Mouse (Mus musculus) left cerebral cortex, postnatal 4 days (tissue): ENCODE data around the gene Apba3. TPM values are rescaled to one million over a fixed set of nuclear protein-coding genes. Genes with fewer than 3 reads are reported as not detected.
A peak's percentile ranks its signal among the peaks of the same experiment; 100 is the strongest.

Source experiments
- DNase-seq: peaks from one replicate; pipeline ENCODE4 v3.0.0-alpha.2; 2022
- intact Hi-C: fragments of 180-260 bp; cut with DNase I; formaldehyde crosslinking; loops from one replicate; pipeline ENCODE4 v1.15.1; 2025
- total RNA-seq, 2 experiments: library from RNA; stranded (reverse); gene quantifications; 2 replicates each; pipeline ENCODE4 v1.2.3; 2021

Apba3 gene
- total RNA-seq, 2 experiments from 2014 or later = 22.6 to 28.2 TPM

- intact Hi-C loops = no loop called here
- DNase-seq = no peak
Observed at GRCm38 (mm10) chr10:81249442-81249841, 17.3 kb upstream of the Apba3 start.

GRCm38 (mm10) chr10:81252424-81253419 is 14.0 kb upstream of the Apba3 start, which contains the start of gene Matk:
Gene Matk, plus strand, starts transcription at chr10:81252935.
- DNase-seq = peak; percentile 71
- intact Hi-C loops = no loop called here

- intact Hi-C loops = no loop called here
- DNase-seq = no peak
Observed at GRCm38 (mm10) chr10:81254886-81255285, 11.9 kb upstream of the Apba3 start.

- intact Hi-C loops = no loop called here
- no peak for DNase-seq
Observed at GRCm38 (mm10) chr10:81257158-81258039, 9.4 kb upstream of the Apba3 start.

- intact Hi-C loops = no loop called here
- peak; percentile 44 for DNase-seq
Observed at GRCm38 (mm10) chr10:81259225-81259884, 7.4 kb upstream of the Apba3 start.

- intact Hi-C loops = no loop called here
- DNase-seq = no peak
Observed at GRCm38 (mm10) chr10:81261025-81261424, 5.7 kb upstream of the Apba3 start.

GRCm38 (mm10) chr10:81265540-81265939 is 1.2 kb upstream of the Apba3 start:
- no peak for DNase-seq
- intact Hi-C loops = no loop called here

- peak; percentile 75 for DNase-seq
- intact Hi-C loops = no loop called here
Observed at GRCm38 (mm10) chr10:81268056-81268455, 1.3 kb downstream of the Apba3 start.

GRCm38 (mm10) chr10:81268643-81269412 is 2.1 kb downstream of the Apba3 start:
- DNase-seq = no peak
- intact Hi-C loops = no loop called here

GRCm38 (mm10) chr10:81272356-81272755 is 5.6 kb downstream of the Apba3 start:
- intact Hi-C loops = no loop called here
- DNase-seq = no peak

GRCm38 (mm10) chr10:81273842-81274241 is 7.1 kb downstream of the Apba3 start:
- no peak for DNase-seq
- intact Hi-C loops = no loop called here

GRCm38 (mm10) chr10:81277676-81278075 is 10.9 kb downstream of the Apba3 start:
- intact Hi-C loops = no loop called here
- peak; percentile 70 for DNase-seq

- intact Hi-C loops = no loop called here
- DNase-seq = no peak
Observed at GRCm38 (mm10) chr10:81279496-81279895, 12.7 kb downstream of the Apba3 start.

GRCm38 (mm10) chr10:81284189-81284588 is 17.4 kb downstream of the Apba3 start:
- intact Hi-C loops = loop anchor here (10.0 kb wide), 1 partner anchor 171 kb away; the partner anchor contains the start of gene Nfic

GRCm38 (mm10) chr10:81284719-81285118 is 18.0 kb downstream of the Apba3 start:
- intact Hi-C loops = loop anchor here (5.0 to 10.0 kb wide), 2 partner anchors 68 to 170 kb away; partner anchors contain the start of genes Hmg20b and Nfic

More at GRCm38 (mm10) chr10:81284189-81284588, 17.4 kb downstream of the Apba3 start:
- DNase-seq = no peak

GRCm38 (mm10) chr10:81285694-81286450 is 19.1 kb downstream of the Apba3 start:
- intact Hi-C loops = loop anchor here (5.0 to 10.0 kb wide), 2 partner anchors 66 to 169 kb away; partner anchors contain the start of genes Hmg20b and Nfic

More at GRCm38 (mm10) chr10:81284719-81285118, 18.0 kb downstream of the Apba3 start:
- DNase-seq = no peak

GRCm38 (mm10) chr10:81286586-81286985 is 19.8 kb downstream of the Apba3 start:
- intact Hi-C loops = loop anchor here (5.0 to 10.0 kb wide), 2 partner anchors 66 to 168 kb away; partner anchors contain the start of genes Hmg20b and Nfic

More at GRCm38 (mm10) chr10:81285694-81286450, 19.1 kb downstream of the Apba3 start:
- DNase-seq = peak; percentile 90

GRCm38 (mm10) chr10:81287513-81288157 is 20.9 kb downstream of the Apba3 start:
- intact Hi-C loops = loop anchor here (5.0 to 10.0 kb wide), 2 partner anchors 65 to 167 kb away; partner anchors contain the start of genes Hmg20b and Nfic
- DNase-seq = peak; percentile 58

More at GRCm38 (mm10) chr10:81286586-81286985, 19.8 kb downstream of the Apba3 start:
- DNase-seq = no peak
